Mouse (Mus musculus) intestine, embryonic 15.5 days (tissue): Measurements from ENCODE around the gene 1810013L24Rik. TPM values are rescaled to one million over a fixed set of nuclear protein-coding genes. Genes with fewer than 3 reads are reported as not detected.

ENCODE experiments used
- ATAC-seq: fragments of 200-750 bp; cut with Nextera tagmentation; 2 replicates; pipeline ENCODE4 v1.8.0; 2017; ENCODE audit warnings: moderate TSS enrichment, moderate library complexity
- H3K27ac ChIP-seq: fragments of 300-500 bp; sonication (generic); 2 replicates; pipeline ENCODE4 v1.5.1; 2015; ENCODE audit warnings: mild to moderate bottlenecking, inconsistent platforms
- H3K27me3 ChIP-seq: fragments of 300-500 bp; sonication (generic); replicated peaks from 2 replicates; pipeline ENCODE4 v1.6.1; 2015; ENCODE audit warnings: inconsistent platforms
- H3K36me3 ChIP-seq: fragments of 300-500 bp; sonication (generic); 2 replicates; pipeline ENCODE4 v1.6.1; 2015; ENCODE audit warnings: inconsistent platforms
- H3K4me1 ChIP-seq: fragments of 300-500 bp; sonication (generic); replicated peaks from 2 replicates; pipeline ENCODE4 v1.6.1; 2015; ENCODE audit warnings: inconsistent platforms
- H3K4me2 ChIP-seq: fragments of 300-500 bp; sonication (generic); replicated peaks from 2 replicates; pipeline ENCODE4 v1.6.1; 2015; ENCODE audit warnings: mild to moderate bottlenecking, inconsistent platforms
- H3K4me3 ChIP-seq: fragments of 300-500 bp; sonication (generic); replicated peaks from 2 replicates; pipeline ENCODE4 v1.5.1; 2015; ENCODE audit warnings: inconsistent platforms
- H3K9ac ChIP-seq: fragments of 300-500 bp; sonication (generic); 2 replicates; pipeline ENCODE4 v1.6.1; 2015; ENCODE audit warnings: inconsistent platforms
- H3K9me3 ChIP-seq: fragments of 300-500 bp; sonication (generic); 2 replicates; pipeline ENCODE4 v1.6.1; 2016; ENCODE audit warnings: inconsistent platforms
- WGBS: fragments of 180-500 bp; shearing (Covaris S2); methylation state at CpG from one replicate; pipeline ENCODE4 v1.1.7; 2015; 5-methylcytosine and 5-hydroxymethylcytosine counted together
- polyA plus RNA-seq: library from polyadenylated mRNA; unstranded; fragments of >200 nt; fragmentation: Nextera tagmentation; extraction: Ambion mirVana; gene quantifications from 2 replicates; pipeline ENCODE4 v1.2.1, GENCODE M21; 2015

1810013L24Rik gene
- polyA plus RNA-seq, 1 experiment from 2014 or later, result 17.7 TPM

DNA sequence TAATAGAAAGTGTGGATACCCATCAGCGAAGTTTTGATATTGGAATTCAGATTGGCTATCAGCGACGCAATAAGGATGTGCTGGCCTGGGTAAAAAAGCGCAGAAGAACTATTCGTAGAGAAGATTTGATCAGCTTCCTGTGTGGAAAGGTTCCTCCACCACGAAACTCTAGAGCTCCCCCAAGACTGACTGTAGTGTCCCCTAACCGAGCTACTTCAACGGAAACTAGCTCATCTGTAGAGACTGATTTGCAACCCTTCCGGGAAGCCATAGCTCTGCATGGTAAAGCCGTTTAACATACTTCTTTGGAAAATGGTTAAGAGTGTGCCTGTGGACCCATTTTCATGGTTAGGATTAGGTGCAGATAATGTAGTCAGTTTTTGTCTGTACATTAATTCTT is 13.1 kb downstream of the 1810013L24Rik start:
- Histone ChIP-seq H3K36me3 (peaks cover 15% of the 10 kb centered on the region), H3K9me3 (no peaks in the 10 kb centered on the region)
- ATAC-seq, result no peak

DNA sequence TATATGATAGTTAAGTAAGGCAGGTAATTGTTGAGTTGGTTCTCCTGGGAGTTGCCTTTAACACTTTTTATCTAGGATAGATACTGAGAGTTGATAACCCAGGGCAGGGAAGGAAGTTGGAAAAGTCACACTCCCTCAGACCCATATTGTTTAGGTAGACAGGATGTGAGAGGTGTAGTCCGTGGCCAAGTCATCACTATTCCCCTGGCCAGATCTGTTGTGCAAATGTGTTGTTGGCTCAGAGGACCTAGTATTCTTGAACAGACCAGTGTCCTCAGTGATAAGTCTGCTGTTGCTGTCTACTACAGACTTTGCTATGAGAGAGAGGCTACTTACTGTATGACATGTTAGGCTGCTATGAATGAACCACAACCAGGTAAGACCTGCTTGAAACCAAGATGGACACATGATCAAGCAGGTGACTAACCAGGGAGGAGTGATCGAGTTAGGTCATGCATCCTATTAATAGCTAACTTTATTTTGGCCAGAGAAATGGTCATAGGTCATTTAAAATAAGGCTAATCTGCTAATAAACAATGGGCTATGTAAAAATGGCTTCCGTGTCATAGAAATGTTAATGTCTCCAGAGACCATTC is 13.8 kb downstream of the 1810013L24Rik start:
- Histone ChIP-seq H3K9ac (no peak overlapping the region), H3K27ac (no peak overlapping the region), H3K9me3 (no peaks in the 10 kb centered on the region), H3K27me3 (no peaks in the 10 kb centered on the region), H3K36me3 (peaks cover 11% of the 10 kb centered on the region), H3K4me2 (no peak overlapping the region), H3K4me3 (no peak overlapping the region), H3K4me1 (peaks cover 2% of the 10 kb centered on the region; the same call in 1 of the 2 replicates)
- no peak for ATAC-seq
- WGBS, result 83% methylated on average over 3 of the region's 3 CpGs

More for the DNA sequence above, 13.1 kb downstream of the 1810013L24Rik start:
- no peak overlapping the region for H3K9ac ChIP-seq
- H3K4me3 ChIP-seq, result no peak overlapping the region
- 91% methylated on average over 10 of the region's 10 CpGs for WGBS
- no peaks in the 10 kb centered on the region for H3K4me1 ChIP-seq
- H3K27ac ChIP-seq, result no peak overlapping the region
- H3K27me3 ChIP-seq, result no peaks in the 10 kb centered on the region
- no peak overlapping the region for H3K4me2 ChIP-seq

DNA sequence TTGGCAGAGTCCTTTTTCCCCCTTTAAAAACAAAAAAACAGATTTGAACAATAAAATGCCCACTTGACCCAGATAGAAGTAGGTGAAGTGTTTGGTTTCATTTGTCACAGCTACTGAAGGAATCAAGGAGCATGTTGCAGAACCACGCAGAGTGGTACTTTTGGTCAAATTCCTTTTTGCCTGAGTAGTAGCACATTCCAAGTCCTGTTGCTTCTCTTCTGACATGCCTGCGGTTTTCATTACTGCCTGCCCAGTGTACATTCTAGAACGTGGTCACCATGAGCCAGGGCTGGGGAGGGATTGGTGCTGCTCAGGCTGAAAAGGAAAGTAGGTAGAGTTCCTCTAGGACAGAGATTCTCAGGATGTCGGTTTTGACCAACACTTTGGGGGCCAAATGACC is 16.1 kb downstream of the 1810013L24Rik start:
- ATAC-seq, result no peak
- H3K9me3 ChIP-seq, result no peaks in the 10 kb centered on the region
- peaks cover 4% of the 10 kb centered on the region; the same call in 1 of the 2 replicates for H3K4me1 ChIP-seq
- no peak overlapping the region for H3K4me3 ChIP-seq
- 79% methylated on average over 4 of the region's 4 CpGs for WGBS
- no peak overlapping the region for H3K9ac ChIP-seq
- H3K36me3 ChIP-seq, result peaks cover 7% of the 10 kb centered on the region; the same call in 1 of the 2 replicates
- H3K27me3 ChIP-seq, result no peaks in the 10 kb centered on the region
- H3K27ac ChIP-seq, result no peak overlapping the region
- no peak overlapping the region for H3K4me2 ChIP-seq

- H3K9ac ChIP-seq, result no peak overlapping the region
- WGBS, result 86% methylated on average over 4 of the region's 4 CpGs
- peaks cover 7% of the 10 kb centered on the region; the same call in 1 of the 2 replicates for H3K36me3 ChIP-seq
- H3K4me3 ChIP-seq, result no peak overlapping the region
- H3K27ac ChIP-seq, result no peak overlapping the region
- no peaks in the 10 kb centered on the region for H3K27me3 ChIP-seq
- peaks cover 4% of the 10 kb centered on the region; the same call in 1 of the 2 replicates for H3K4me1 ChIP-seq
- no peak overlapping the region for H3K4me2 ChIP-seq
- no peak for ATAC-seq
- H3K9me3 ChIP-seq, result no peaks in the 10 kb centered on the region
Observed at GRCm38 (mm10) chr16:8848309-8849068, 18.6 kb downstream of the 1810013L24Rik start.

GRCm38 (mm10) chr16:8849929-8850328 is 20.0 kb downstream of the 1810013L24Rik start:
- WGBS, result 52% methylated on average over 1 of the region's 1 CpGs
- Histone ChIP-seq H3K9me3 (no peaks in the 10 kb centered on the region), H3K4me1 (peaks cover 4% of the 10 kb centered on the region; the same call in 1 of the 2 replicates)

DNA sequence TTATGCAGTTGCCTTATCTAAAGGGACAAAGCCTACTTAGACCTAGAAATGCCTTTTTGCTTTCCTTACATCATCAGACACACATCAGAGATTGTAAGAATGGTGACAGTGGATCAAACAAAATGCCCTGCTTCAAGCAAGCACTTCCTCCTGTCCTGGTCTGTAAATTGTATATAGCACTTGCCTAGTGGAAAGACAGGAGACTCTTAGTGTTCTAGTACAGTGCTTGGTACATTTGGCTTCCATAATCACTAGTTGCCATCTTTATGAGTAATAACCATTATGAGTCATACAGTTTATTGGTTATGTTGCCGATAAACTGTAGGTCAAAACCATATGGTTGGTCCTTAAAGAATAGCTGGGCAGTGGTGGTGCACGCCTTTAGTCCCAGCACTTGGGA is 25.2 kb downstream of the 1810013L24Rik start:
- no peak overlapping the region for H3K9ac ChIP-seq
- 85% methylated on average over 2 of the region's 2 CpGs for WGBS
- no peak overlapping the region for H3K4me3 ChIP-seq
- peaks cover 6% of the 10 kb centered on the region; the same call in 1 of the 2 replicates for H3K36me3 ChIP-seq
- ATAC-seq, result no peak
- H3K27ac ChIP-seq, result no peak overlapping the region
- no peaks in the 10 kb centered on the region for H3K9me3 ChIP-seq
- no peaks in the 10 kb centered on the region for H3K4me1 ChIP-seq
- H3K27me3 ChIP-seq, result no peaks in the 10 kb centered on the region
- H3K4me2 ChIP-seq, result no peak overlapping the region

More at GRCm38 (mm10) chr16:8849929-8850328, 20.0 kb downstream of the 1810013L24Rik start:
- H3K27me3 ChIP-seq, result no peaks in the 10 kb centered on the region
- H3K4me2 ChIP-seq, result no peak overlapping the region
- H3K9ac ChIP-seq, result no peak overlapping the region
- H3K36me3 ChIP-seq, result peaks cover 3% of the 10 kb centered on the region; the same call in 1 of the 2 replicates
- no peak overlapping the region for H3K27ac ChIP-seq
- ATAC-seq, result peak; percentile 56; the same call in 1 of the 2 replicates
- no peak overlapping the region for H3K4me3 ChIP-seq

GRCm38 (mm10) chr16:8856820-8857219 is 26.9 kb downstream of the 1810013L24Rik start:
- H3K4me2 ChIP-seq, result no peak overlapping the region
- no peak overlapping the region for H3K27ac ChIP-seq
- peaks cover 6% of the 10 kb centered on the region; the same call in 1 of the 2 replicates for H3K36me3 ChIP-seq
- no peak overlapping the region for H3K9ac ChIP-seq
- ATAC-seq, result no peak
- WGBS, result 87% methylated on average over 2 of the region's 2 CpGs
- H3K4me1 ChIP-seq, result no peaks in the 10 kb centered on the region
- H3K9me3 ChIP-seq, result no peaks in the 10 kb centered on the region
- no peaks in the 10 kb centered on the region for H3K27me3 ChIP-seq
- no peak overlapping the region for H3K4me3 ChIP-seq

DNA sequence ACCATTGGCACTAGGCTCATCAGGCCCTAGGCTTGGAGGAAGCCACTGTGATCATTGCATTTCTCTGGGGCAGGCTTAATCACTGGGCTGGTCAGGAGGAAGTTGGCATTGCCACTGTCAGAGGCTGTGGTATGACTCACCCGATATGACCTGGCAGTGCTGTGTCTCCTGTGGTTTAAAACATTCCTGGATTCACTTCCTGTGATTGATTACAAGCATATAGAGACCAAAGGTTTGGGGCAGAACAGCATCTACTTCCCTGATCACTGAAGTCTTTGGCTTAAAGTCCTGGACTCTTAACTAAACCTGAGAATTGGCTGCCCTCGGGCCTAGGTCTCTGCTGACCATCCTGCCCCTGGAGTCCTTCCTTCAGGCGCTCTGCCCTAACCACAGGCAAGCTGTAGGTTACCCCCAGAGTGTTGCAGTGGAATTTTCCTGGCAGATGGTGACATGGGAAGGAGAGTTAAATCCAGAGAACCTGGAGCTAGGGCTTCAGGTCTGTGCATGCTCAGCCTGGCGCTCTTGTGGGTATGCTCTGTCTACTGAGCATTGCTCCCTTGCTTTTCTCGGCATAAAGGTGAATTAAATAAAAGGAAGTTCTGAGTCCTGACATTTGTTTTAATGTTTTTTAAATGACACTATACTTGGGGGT is 32.6 kb downstream of the 1810013L24Rik start:
- no peak overlapping the region for H3K4me2 ChIP-seq
- H3K27ac ChIP-seq, result no peak overlapping the region
- WGBS, result 82% methylated on average over 5 of the region's 5 CpGs
- H3K4me3 ChIP-seq, result no peak overlapping the region
- no peak overlapping the region for H3K9ac ChIP-seq
- peaks cover 6% of the 10 kb centered on the region; the same call in 1 of the 2 replicates for H3K36me3 ChIP-seq
- H3K9me3 ChIP-seq, result no peaks in the 10 kb centered on the region
- H3K27me3 ChIP-seq, result no peaks in the 10 kb centered on the region
- H3K4me1 ChIP-seq, result peaks cover 10% of the 10 kb centered on the region
- no peak for ATAC-seq

- WGBS, result 16% methylated on average over 4 of the region's 4 CpGs
- Histone ChIP-seq H3K9ac (no peak overlapping the region), H3K4me2 (no peak overlapping the region), H3K4me1 (peaks cover 10% of the 10 kb centered on the region), H3K36me3 (no peaks in the 10 kb centered on the region), H3K4me3 (no peak overlapping the region), H3K27ac (no peak overlapping the region), H3K27me3 (no peaks in the 10 kb centered on the region), H3K9me3 (no peaks in the 10 kb centered on the region)
- peak; percentile 52; the same call in 1 of the 2 replicates for ATAC-seq
Observed at GRCm38 (mm10) chr16:8864223-8864631, 34.3 kb downstream of the 1810013L24Rik start.

- Histone ChIP-seq H3K4me3 (no peak overlapping the region), H3K4me1 (peaks cover 10% of the 10 kb centered on the region), H3K9ac (no peak overlapping the region), H3K27me3 (no peaks in the 10 kb centered on the region), H3K36me3 (no peaks in the 10 kb centered on the region), H3K9me3 (no peaks in the 10 kb centered on the region), H3K27ac (no peak overlapping the region), H3K4me2 (no peak overlapping the region)
- ATAC-seq, result no peak
- WGBS, result 84% methylated on average over 5 of the region's 5 CpGs
Observed at GRCm38 (mm10) chr16:8867406-8867955, 37.6 kb downstream of the 1810013L24Rik start.

- no peak overlapping the region for H3K9ac ChIP-seq
- H3K4me1 ChIP-seq, result peaks cover 7% of the 10 kb centered on the region
- H3K4me3 ChIP-seq, result no peak overlapping the region
- no peak overlapping the region for H3K27ac ChIP-seq
- 94% methylated on average over 3 of the region's 3 CpGs for WGBS
- no peaks in the 10 kb centered on the region for H3K9me3 ChIP-seq
- no peaks in the 10 kb centered on the region for H3K36me3 ChIP-seq
- H3K27me3 ChIP-seq, result no peaks in the 10 kb centered on the region
- no peak overlapping the region for H3K4me2 ChIP-seq
- no peak for ATAC-seq
Observed at GRCm38 (mm10) chr16:8868506-8868905, 38.6 kb downstream of the 1810013L24Rik start.

DNA sequence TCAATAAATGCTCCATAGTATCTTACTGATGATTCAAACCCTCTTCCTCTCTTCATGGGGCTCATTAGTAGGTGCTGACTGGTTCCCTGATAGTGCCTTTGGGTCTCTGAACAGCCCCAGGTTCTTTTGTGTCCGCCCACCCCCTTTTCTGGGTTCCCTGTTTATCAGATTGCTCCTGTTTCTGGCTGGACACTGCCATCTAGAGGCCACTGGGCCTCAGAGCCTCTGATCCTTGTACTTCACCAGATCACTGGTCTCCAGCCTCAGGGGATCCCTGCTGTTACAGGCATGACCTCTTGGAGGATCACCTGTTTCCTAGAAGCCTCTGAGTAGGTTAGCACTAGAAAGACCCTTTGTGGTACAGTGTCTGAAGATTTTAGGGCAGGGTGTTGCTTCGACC is 39.8 kb downstream of the 1810013L24Rik start:
- H3K4me3 ChIP-seq, result no peak overlapping the region
- no peak overlapping the region for H3K9ac ChIP-seq
- no peak overlapping the region for H3K4me2 ChIP-seq
- no peaks in the 10 kb centered on the region for H3K4me1 ChIP-seq
- no peak overlapping the region for H3K27ac ChIP-seq
- ATAC-seq, result peak; percentile 50
- H3K9me3 ChIP-seq, result no peaks in the 10 kb centered on the region
- H3K36me3 ChIP-seq, result no peaks in the 10 kb centered on the region
- WGBS, result 33% methylated on average over 2 of the region's 2 CpGs
- H3K27me3 ChIP-seq, result no peaks in the 10 kb centered on the region
